Mouse (Mus musculus) midbrain, embryonic 12.5 days (tissue): ENCODE results near the gene Kbtbd12. TPM values are rescaled to one million over a fixed set of nuclear protein-coding genes. Genes with fewer than 3 reads are reported as not detected.
A peak's percentile ranks its signal among the peaks of the same experiment; 100 is the strongest.

ENCODE experiments used
- ATAC-seq: fragments of 200-750 bp; cut with Nextera tagmentation; 2 replicates; pipeline ENCODE4 v1.8.0; 2017; ENCODE audit warnings: low read depth, moderate TSS enrichment, moderate library complexity; ENCODE audit not compliant: low FRiP score
- H3K27ac ChIP-seq: fragments of 300-500 bp; sonication (generic); replicated peaks from 2 replicates; pipeline ENCODE4 v1.5.1; 2016; ENCODE audit warnings: mild to moderate bottlenecking
- H3K27me3 ChIP-seq: fragments of 300-500 bp; sonication (generic); 2 replicates; pipeline ENCODE4 v1.6.1; 2016; ENCODE audit warnings: mild to moderate bottlenecking
- H3K36me3 ChIP-seq: fragments of 300-500 bp; sonication (generic); 2 replicates; pipeline ENCODE4 v1.6.1; 2016
- H3K4me1 ChIP-seq: fragments of 300-500 bp; sonication (generic); 2 replicates; pipeline ENCODE4 v1.6.1; 2016
- H3K4me2 ChIP-seq: fragments of 300-500 bp; sonication (generic); replicated peaks from 2 replicates; pipeline ENCODE4 v1.6.1; 2016; ENCODE audit warnings: mild to moderate bottlenecking, moderate library complexity
- H3K4me3 ChIP-seq: fragments of 300-500 bp; sonication (generic); 2 replicates; pipeline ENCODE4 v1.5.1; 2016; ENCODE audit warnings: mild to moderate bottlenecking
- H3K9ac ChIP-seq: fragments of 300-500 bp; sonication (generic); replicated peaks from 2 replicates; pipeline ENCODE4 v1.6.1; 2016; ENCODE audit warnings: mild to moderate bottlenecking, moderate library complexity
- H3K9me3 ChIP-seq: fragments of 300-500 bp; sonication (generic); 2 replicates; pipeline ENCODE4 v1.6.1; 2016; ENCODE audit warnings: mild to moderate bottlenecking
- WGBS: fragments of 180-500 bp; shearing (Covaris S2); methylation state at CpG from one replicate; pipeline ENCODE4 v1.1.7; 2016; 5-methylcytosine and 5-hydroxymethylcytosine counted together
- polyA plus RNA-seq: library from polyadenylated mRNA; unstranded; fragments of >200 nt; fragmentation: Nextera tagmentation; extraction: Ambion mirVana; gene quantifications from 2 replicates; pipeline ENCODE4 v1.2.1, GENCODE M21; 2016

Gene Kbtbd12
- polyA plus RNA-seq, 1 experiment from 2014 or later = not detected

GRCm38 (mm10) chr6:88640331-88640730 is 2.6 kb upstream of the Kbtbd12 start:
- H3K9me3 ChIP-seq = peaks cover 10% of the 10 kb centered on the region
- ATAC-seq = no peak
- H3K27me3 ChIP-seq = no peaks in the 10 kb centered on the region
- no peak overlapping the region for H3K27ac ChIP-seq
- peaks cover 16% of the 10 kb centered on the region for H3K4me1 ChIP-seq
- no peak overlapping the region for H3K4me3 ChIP-seq
- 9% methylated on average over 3 of the region's 3 CpGs for WGBS
- H3K9ac ChIP-seq = no peak overlapping the region
- peak overlapping the region; percentile 38 for H3K4me2 ChIP-seq
- H3K36me3 ChIP-seq = no peaks in the 10 kb centered on the region

- Histone ChIP-seq H3K27me3 (no peaks in the 10 kb centered on the region), H3K36me3 (no peaks in the 10 kb centered on the region), H3K9me3 (peaks cover 10% of the 10 kb centered on the region), H3K4me2 (peak overlapping the region; percentile 38), H3K4me3 (no peak overlapping the region), H3K4me1 (peaks cover 16% of the 10 kb centered on the region), H3K9ac (no peak overlapping the region), H3K27ac (no peak overlapping the region)
- under 1% methylated on average over 9 of the region's 9 CpGs for WGBS
- peak; percentile 62; the same call in 1 of the 2 replicates for ATAC-seq
Observed at GRCm38 (mm10) chr6:88639921-88640320, 2.2 kb upstream of the Kbtbd12 start.

- peaks cover 16% of the 10 kb centered on the region for H3K4me1 ChIP-seq
- H3K9ac ChIP-seq = no peak overlapping the region
- no peak for ATAC-seq
- WGBS = 24% methylated on average over 6 of the region's 6 CpGs
- no peaks in the 10 kb centered on the region for H3K36me3 ChIP-seq
- no peak overlapping the region for H3K27ac ChIP-seq
- no peaks in the 10 kb centered on the region for H3K27me3 ChIP-seq
- no peak overlapping the region for H3K4me3 ChIP-seq
- peaks cover 10% of the 10 kb centered on the region for H3K9me3 ChIP-seq
- peak overlapping the region; percentile 38 for H3K4me2 ChIP-seq
Observed at GRCm38 (mm10) chr6:88639372-88639920, 1.7 kb upstream of the Kbtbd12 start.

DNA sequence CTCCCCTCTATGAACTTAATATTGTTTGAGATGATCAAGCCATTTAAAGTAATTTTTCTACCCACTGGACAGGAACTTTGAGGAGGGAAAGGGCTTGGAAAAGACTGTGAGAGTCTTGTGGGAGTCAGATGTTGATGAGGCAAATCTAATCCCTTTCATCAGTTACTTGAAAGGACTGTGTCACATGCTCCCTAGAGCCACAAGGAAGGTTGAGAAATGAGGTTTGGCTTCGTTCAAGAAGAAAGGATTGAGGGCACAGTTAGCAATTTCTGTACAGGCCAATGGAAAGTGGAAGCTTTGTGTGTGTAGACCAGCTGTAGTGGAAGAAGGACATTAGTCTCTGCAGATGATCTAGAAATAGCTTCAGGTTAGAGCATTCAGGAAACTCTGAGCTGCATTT is 1.2 kb upstream of the Kbtbd12 start:
- Histone ChIP-seq H3K9ac (no peak overlapping the region), H3K4me1 (peaks cover 16% of the 10 kb centered on the region), H3K27me3 (no peaks in the 10 kb centered on the region), H3K27ac (no peak overlapping the region), H3K4me2 (no peak overlapping the region), H3K4me3 (no peak overlapping the region), H3K36me3 (no peaks in the 10 kb centered on the region), H3K9me3 (peaks cover 10% of the 10 kb centered on the region)
- 16% methylated on average over 1 of the region's 1 CpGs for WGBS
- ATAC-seq = no peak

- no peak overlapping the region for H3K9ac ChIP-seq
- no peak for ATAC-seq
- H3K27ac ChIP-seq = no peak overlapping the region
- no peak overlapping the region for H3K4me2 ChIP-seq
- peaks cover 16% of the 10 kb centered on the region for H3K4me1 ChIP-seq
- H3K36me3 ChIP-seq = no peaks in the 10 kb centered on the region
- 91% methylated on average over 6 of the region's 6 CpGs for WGBS
- H3K27me3 ChIP-seq = no peaks in the 10 kb centered on the region
- peaks cover 10% of the 10 kb centered on the region for H3K9me3 ChIP-seq
- H3K4me3 ChIP-seq = no peak overlapping the region
Observed at GRCm38 (mm10) chr6:88635881-88636754, 1.6 kb downstream of the Kbtbd12 start.

DNA sequence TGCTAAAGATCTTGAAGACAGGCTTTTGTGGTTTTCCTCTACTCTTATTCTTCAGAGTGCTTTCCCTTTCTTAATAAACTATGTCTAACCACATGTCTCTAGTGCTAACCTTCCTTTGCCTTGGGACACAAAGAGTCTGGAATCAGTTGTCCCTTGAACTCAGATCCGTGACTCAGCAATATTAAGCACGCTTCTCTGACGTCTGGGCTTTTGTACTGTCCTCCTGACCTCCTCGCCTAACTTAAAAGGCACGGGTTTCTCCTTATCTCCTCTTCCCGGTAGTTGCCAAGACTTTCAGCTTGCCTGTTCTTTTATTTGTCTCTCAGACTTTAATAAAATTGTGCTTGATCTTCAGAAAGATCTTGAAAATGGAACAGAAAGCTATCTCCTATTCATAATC is 6.5 kb downstream of the Kbtbd12 start:
- Histone ChIP-seq H3K36me3 (no peaks in the 10 kb centered on the region), H3K4me2 (no peak overlapping the region), H3K27me3 (peaks cover 16% of the 10 kb centered on the region; the same call in 1 of the 2 replicates), H3K9me3 (no peaks in the 10 kb centered on the region), H3K4me3 (no peak overlapping the region), H3K4me1 (peaks cover 11% of the 10 kb centered on the region; the same call in 1 of the 2 replicates), H3K27ac (no peak overlapping the region), H3K9ac (no peak overlapping the region)
- no peak for ATAC-seq
- 70% methylated on average over 6 of the region's 6 CpGs for WGBS

DNA sequence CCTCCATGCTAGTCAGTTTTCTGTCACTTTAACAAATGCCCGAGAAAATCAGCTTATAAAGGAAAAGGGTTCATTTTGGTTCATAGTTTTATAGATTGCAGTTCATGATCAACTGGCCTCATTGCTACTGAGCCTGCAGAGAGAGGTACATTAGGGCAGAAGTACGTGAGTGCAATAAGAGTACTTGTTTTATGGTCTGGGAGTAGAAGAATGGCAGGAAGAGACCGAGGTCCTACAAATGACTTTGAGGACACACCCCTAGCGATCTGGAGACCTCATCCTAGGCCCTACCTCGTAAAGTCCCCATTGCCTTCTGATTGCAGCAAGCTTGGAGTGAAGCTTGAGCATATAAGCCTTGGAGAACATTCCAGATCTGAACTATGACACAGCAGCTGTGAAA is 7.2 kb downstream of the Kbtbd12 start:
- Histone ChIP-seq H3K36me3 (no peaks in the 10 kb centered on the region), H3K9me3 (no peaks in the 10 kb centered on the region), H3K4me2 (no peak overlapping the region), H3K27me3 (peaks cover 22% of the 10 kb centered on the region; the same call in 1 of the 2 replicates), H3K9ac (no peak overlapping the region), H3K4me3 (no peak overlapping the region), H3K27ac (no peak overlapping the region), H3K4me1 (peaks cover 11% of the 10 kb centered on the region; the same call in 1 of the 2 replicates)
- no peak for ATAC-seq
- 84% methylated on average over 5 of the region's 5 CpGs for WGBS

- Histone ChIP-seq H3K4me3 (no peak overlapping the region), H3K4me2 (no peak overlapping the region), H3K27me3 (peaks cover 24% of the 10 kb centered on the region; the same call in 1 of the 2 replicates), H3K9ac (no peak overlapping the region), H3K36me3 (no peaks in the 10 kb centered on the region), H3K9me3 (no peaks in the 10 kb centered on the region), H3K4me1 (peaks cover 11% of the 10 kb centered on the region; the same call in 1 of the 2 replicates), H3K27ac (no peak overlapping the region)
- 91% methylated on average over 2 of the region's 2 CpGs for WGBS
- ATAC-seq = no peak
Observed at GRCm38 (mm10) chr6:88629821-88630220, 7.9 kb downstream of the Kbtbd12 start.

DNA sequence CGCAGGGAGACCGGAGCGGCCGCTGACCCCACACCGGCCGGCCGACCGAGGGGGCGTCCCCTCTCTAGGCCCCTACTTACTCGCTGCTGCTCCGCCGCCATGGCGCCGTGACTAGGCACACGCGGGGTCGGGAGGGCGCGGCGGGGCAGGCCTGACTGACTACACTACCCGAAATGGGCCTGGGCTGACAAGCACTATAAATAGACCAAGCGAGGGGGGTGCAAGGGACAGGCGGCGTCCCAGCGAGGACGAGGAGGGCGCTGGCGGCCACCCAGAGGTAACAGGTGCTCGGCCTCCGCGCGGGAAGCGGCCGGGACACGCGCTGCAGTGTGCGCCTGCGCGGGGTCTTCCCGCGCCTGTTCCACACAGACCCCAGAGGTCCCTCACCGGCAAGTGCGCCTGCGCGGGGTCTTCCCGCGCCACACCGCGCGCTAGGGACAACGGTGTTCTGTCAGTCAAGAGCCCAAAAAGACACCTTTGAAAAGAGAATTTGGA is 10.4 kb downstream of the Kbtbd12 start:
- Histone ChIP-seq H3K4me1 (peaks cover 11% of the 10 kb centered on the region; the same call in 1 of the 2 replicates), H3K36me3 (no peaks in the 10 kb centered on the region), H3K9ac (peak overlapping the region; percentile 67), H3K27me3 (peaks cover 24% of the 10 kb centered on the region; the same call in 1 of the 2 replicates), H3K9me3 (no peaks in the 10 kb centered on the region), H3K4me3 (peak overlapping the region; percentile 58), H3K4me2 (peak overlapping the region; percentile 96), H3K27ac (no peak overlapping the region)
- ATAC-seq = peak; percentile 97
- WGBS = 0% methylated on average over 50 of the region's 51 CpGs

- H3K4me1 ChIP-seq = peaks cover 11% of the 10 kb centered on the region; the same call in 1 of the 2 replicates
- 22% methylated on average over 11 of the region's 11 CpGs for WGBS
- peak overlapping the region; percentile 96 for H3K4me2 ChIP-seq
- peak overlapping the region; percentile 67 for H3K9ac ChIP-seq
- H3K27ac ChIP-seq = no peak overlapping the region
- H3K4me3 ChIP-seq = peak overlapping the region; percentile 58
- peaks cover 24% of the 10 kb centered on the region; the same call in 1 of the 2 replicates for H3K27me3 ChIP-seq
- no peak for ATAC-seq
- no peaks in the 10 kb centered on the region for H3K36me3 ChIP-seq
- no peaks in the 10 kb centered on the region for H3K9me3 ChIP-seq
Observed at GRCm38 (mm10) chr6:88626912-88627311, 10.8 kb downstream of the Kbtbd12 start.

- Histone ChIP-seq H3K36me3 (no peaks in the 10 kb centered on the region), H3K4me1 (peaks cover 11% of the 10 kb centered on the region; the same call in 1 of the 2 replicates), H3K9me3 (no peaks in the 10 kb centered on the region), H3K9ac (no peak overlapping the region), H3K27me3 (peaks cover 24% of the 10 kb centered on the region; the same call in 1 of the 2 replicates), H3K4me2 (peak overlapping the region; percentile 96; the same call in 1 of the 2 replicates), H3K4me3 (no peak overlapping the region), H3K27ac (no peak overlapping the region)
- no peak for ATAC-seq
- 74% methylated on average over 4 of the region's 4 CpGs for WGBS
Observed at GRCm38 (mm10) chr6:88626462-88626861, 11.3 kb downstream of the Kbtbd12 start.
